Mouse (Mus musculus): ENCODE measurements around the gene Flnb. TPM values are rescaled to one million over a fixed set of nuclear protein-coding genes. Genes with fewer than 3 reads are reported as not detected.

Flnb gene
- total RNA-seq, 1 experiment from 2014 or later, result 47.9 TPM

- DNase-seq, result no peak
Measured at GRCm38 (mm10) chr14:7900481-7901049, 82.8 kb downstream of the Flnb start.

- no peak for DNase-seq
Measured at GRCm38 (mm10) chr14:7901484-7902240, 83.9 kb downstream of the Flnb start.

GRCm38 (mm10) chr14:7907058-7907457, 89.3 kb downstream of the Flnb start:
- no peak for DNase-seq

- DNase-seq, result no peak
Measured at GRCm38 (mm10) chr14:7909472-7909871, 91.7 kb downstream of the Flnb start.

GRCm38 (mm10) chr14:7913842-7914241, 96.1 kb downstream of the Flnb start:
- DNase-seq, result no peak

GRCm38 (mm10) chr14:7914461-7914860, 96.7 kb downstream of the Flnb start:
- no peak for DNase-seq

GRCm38 (mm10) chr14:7918150-7918991, 100.6 kb downstream of the Flnb start:
- DNase-seq, result no peak

GRCm38 (mm10) chr14:7919309-7919708, 101.6 kb downstream of the Flnb start:
- no peak for DNase-seq

- DNase-seq, result no peak
Measured at GRCm38 (mm10) chr14:7919921-7920320, 102.2 kb downstream of the Flnb start.

GRCm38 (mm10) chr14:7921459-7921858, 103.7 kb downstream of the Flnb start:
- no peak for DNase-seq

- no peak for DNase-seq
Measured at GRCm38 (mm10) chr14:7923635-7924034, 105.9 kb downstream of the Flnb start.

GRCm38 (mm10) chr14:7928362-7928761, 110.6 kb downstream of the Flnb start:
- no peak for DNase-seq

- DNase-seq, result no peak
Measured at GRCm38 (mm10) chr14:7929029-7929428, 111.3 kb downstream of the Flnb start.

GRCm38 (mm10) chr14:7932151-7932550, 114.4 kb downstream of the Flnb start:
- no peak for DNase-seq

GRCm38 (mm10) chr14:7934166-7934565, 116.4 kb downstream of the Flnb start:
- no peak for DNase-seq

GRCm38 (mm10) chr14:7937052-7937630, 119.4 kb downstream of the Flnb start:
- DNase-seq, result no peak

GRCm38 (mm10) chr14:7938809-7939784, 121.3 kb downstream of the Flnb start:
- DNase-seq, result no peak

GRCm38 (mm10) chr14:7941413-7941812, 123.7 kb downstream of the Flnb start:
- DNase-seq, result no peak

GRCm38 (mm10) chr14:7943101-7943800, 125.5 kb downstream of the Flnb start:
- peak; percentile 64 for DNase-seq

- peak; percentile 37 for DNase-seq
Measured at GRCm38 (mm10) chr14:7943801-7944135, 126.0 kb downstream of the Flnb start.
